Mouse (Mus musculus) lung, postnatal 0 days (tissue): ENCODE measurements around the gene Hoxb9.

Experiments used
- CTCF ChIP-seq: IDR thresholded peaks from 2 replicates; pipeline ENCODE4 v1.5.1; 2016; ENCODE audit warnings: antibody characterized with exemption, mild to moderate bottlenecking
- EP300 ChIP-seq: IDR thresholded peaks from 2 replicates; pipeline ENCODE4 v1.6.1; 2016; ENCODE audit warnings: antibody characterized with exemption, mild to moderate bottlenecking, control low read depth

DNA sequence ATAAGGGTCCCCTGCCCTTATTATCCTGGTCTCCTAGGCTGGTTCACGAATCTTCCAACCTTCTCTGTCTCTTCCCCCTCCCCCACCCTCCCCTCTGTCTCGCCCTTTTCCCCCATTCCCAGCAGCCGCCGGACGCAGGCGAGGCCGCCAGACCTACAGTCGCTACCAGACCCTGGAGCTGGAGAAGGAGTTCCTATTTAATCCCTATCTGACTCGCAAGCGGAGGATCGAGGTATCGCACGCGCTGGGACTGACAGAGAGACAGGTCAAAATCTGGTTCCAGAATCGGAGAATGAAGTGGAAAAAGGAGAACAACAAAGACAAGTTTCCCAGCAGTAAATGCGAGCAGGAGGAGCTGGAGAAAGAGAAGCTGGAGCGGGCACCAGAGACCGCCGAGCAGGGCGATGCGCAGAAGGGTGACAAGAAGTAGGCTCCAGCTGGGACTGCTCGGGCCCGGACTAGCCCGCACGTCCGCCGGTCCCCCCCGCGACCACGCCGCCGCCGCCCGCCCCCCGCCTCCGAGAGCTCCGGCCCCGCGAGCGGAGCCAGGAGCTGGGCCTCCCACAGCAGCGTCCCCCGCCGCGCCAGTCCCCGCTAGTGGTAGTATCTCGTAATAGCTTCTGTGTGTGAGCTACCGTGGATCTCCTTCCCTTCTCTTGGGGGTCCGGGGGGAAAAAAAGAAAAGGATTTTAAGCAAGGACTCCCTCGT lies 12.9 kb downstream of the Hoxb9 start:
- TF ChIP-seq CTCF (peak; percentile 49), EP300 (no peak)
